Mouse (Mus musculus): ENCODE data around the gene Bspry. TPM values are rescaled to one million over a fixed set of nuclear protein-coding genes. Genes with fewer than 3 reads are reported as not detected.

Gene Bspry
- total RNA-seq, 2 experiments from 2014 or later, result 0.28 to 0.40 TPM

- DNase-seq (ENCODE audit: low spot score in 2 of 2), result no peak
These were observed 1.1 kb downstream of the Bspry start for GRCm38 (mm10) chr4:62480709-62481605.

- no peak for DNase-seq (ENCODE audit: low spot score in 2 of 2)
These were observed 5.1 kb downstream of the Bspry start for GRCm38 (mm10) chr4:62484928-62485327.

GRCm38 (mm10) chr4:62485450-62486161 is 5.8 kb downstream of the Bspry start:
- no peak for DNase-seq (ENCODE audit: low spot score in 2 of 2)

- no peak for DNase-seq (ENCODE audit: low spot score in 2 of 2)
These were observed 6.4 kb downstream of the Bspry start for GRCm38 (mm10) chr4:62486162-62486696.

- no peak for DNase-seq (ENCODE audit: low spot score in 2 of 2)
These were observed 7.3 kb downstream of the Bspry start for GRCm38 (mm10) chr4:62487172-62487571.

GRCm38 (mm10) chr4:62487914-62488313 is 8.1 kb downstream of the Bspry start:
- DNase-seq (ENCODE audit: low spot score in 2 of 2), result no peak

- DNase-seq (ENCODE audit: low spot score in 2 of 2), result no peak
These were observed 12.8 kb downstream of the Bspry start for GRCm38 (mm10) chr4:62492682-62493081.

GRCm38 (mm10) chr4:62494230-62494629 is 14.4 kb downstream of the Bspry start:
- DNase-seq (ENCODE audit: low spot score in 2 of 2), result no peak

GRCm38 (mm10) chr4:62495946-62496345 is 16.1 kb downstream of the Bspry start:
- DNase-seq (ENCODE audit: low spot score in 2 of 2), result no peak

- peak; percentile 73 to 80 for DNase-seq (ENCODE audit: low spot score in 2 of 2)
These were observed 17.0 kb downstream of the Bspry start for GRCm38 (mm10) chr4:62496815-62497214.

GRCm38 (mm10) chr4:62500799-62501198 is 20.9 kb downstream of the Bspry start:
- no peak for DNase-seq (ENCODE audit: low spot score in 2 of 2)

GRCm38 (mm10) chr4:62501534-62501933 is 21.7 kb downstream of the Bspry start:
- no peak for DNase-seq (ENCODE audit: low spot score in 2 of 2)

- DNase-seq (ENCODE audit: low spot score in 2 of 2), result peak; percentile 90 to 93
These were observed 22.3 kb downstream of the Bspry start for GRCm38 (mm10) chr4:62501964-62502732.

- DNase-seq (ENCODE audit: low spot score in 2 of 2), result no peak
These were observed 23.1 kb downstream of the Bspry start for GRCm38 (mm10) chr4:62502969-62503368.

- no peak for DNase-seq (ENCODE audit: low spot score in 2 of 2)
These were observed 23.6 kb downstream of the Bspry start, which contains the start of gene Hdhd3 for GRCm38 (mm10) chr4:62503374-62503970. Gene Hdhd3, minus strand, starts transcription at chr4:62503467.

GRCm38 (mm10) chr4:62505991-62506390 is 26.1 kb downstream of the Bspry start:
- no peak for DNase-seq (ENCODE audit: low spot score in 2 of 2)

- no peak for DNase-seq (ENCODE audit: low spot score in 2 of 2)
These were observed 26.9 kb downstream of the Bspry start for GRCm38 (mm10) chr4:62506798-62507197.

GRCm38 (mm10) chr4:62508839-62509238 is 29.0 kb downstream of the Bspry start:
- no peak for DNase-seq (ENCODE audit: low spot score in 2 of 2)

GRCm38 (mm10) chr4:62509946-62510345 is 30.1 kb downstream of the Bspry start:
- DNase-seq (ENCODE audit: low spot score in 2 of 2), result no peak

- DNase-seq (ENCODE audit: low spot score in 2 of 2), result no peak
These were observed 34.2 kb downstream of the Bspry start for GRCm38 (mm10) chr4:62513998-62514506.

Measured in left cerebral cortex, adult 18-20 months (tissue).